Mouse (Mus musculus): ENCODE measurements around the gene Nol9.

DNA sequence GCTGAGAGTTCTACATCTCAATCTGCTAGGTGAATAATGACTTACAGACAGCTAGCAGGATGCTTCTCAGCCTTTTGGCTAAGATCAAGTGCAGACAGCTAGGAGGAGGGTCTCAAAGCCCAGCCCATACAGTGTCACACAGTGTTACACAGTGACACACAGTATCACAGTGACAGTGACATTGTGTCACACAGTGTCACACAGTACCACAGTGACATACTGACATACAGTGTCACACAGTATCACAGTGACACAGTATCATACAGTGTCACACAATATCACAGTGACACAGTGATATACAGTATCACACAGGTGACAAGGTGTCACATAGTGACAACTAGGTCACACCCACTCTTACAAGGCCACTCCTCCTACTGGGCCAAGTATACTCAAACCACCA, 28.2 kb downstream of the Nol9 start:
- TF ChIP-seq POLR2A (IDR thresholded peaks at IDR 0.05; ENCODE audit: low read depth, low read length) (no peak), CTCF (IDR thresholded peaks at IDR 0.05; ENCODE audit: extremely low read depth, insufficient read length, insufficient replicate concordance, low read depth, low read length) (no peak)

Measured in small intestine, adult 2 months (tissue).